Mouse (Mus musculus) cerebellum, postnatal 36 days (tissue): Measurements from ENCODE around the gene Vmn1r54.
"Not testable (repeated sequence)": the region's sequence is repeated elsewhere in the genome, so short reads cannot be mapped to it uniquely, and the experiment has no call there.

Source experiments
- DNase-seq, 2 experiments: peaks; one replicate each; pipeline ENCODE4 v3.0.0; 2021 to 2022; ENCODE audit warnings: mixed read lengths in 2 of 2

Vmn1r54 gene

DNA sequence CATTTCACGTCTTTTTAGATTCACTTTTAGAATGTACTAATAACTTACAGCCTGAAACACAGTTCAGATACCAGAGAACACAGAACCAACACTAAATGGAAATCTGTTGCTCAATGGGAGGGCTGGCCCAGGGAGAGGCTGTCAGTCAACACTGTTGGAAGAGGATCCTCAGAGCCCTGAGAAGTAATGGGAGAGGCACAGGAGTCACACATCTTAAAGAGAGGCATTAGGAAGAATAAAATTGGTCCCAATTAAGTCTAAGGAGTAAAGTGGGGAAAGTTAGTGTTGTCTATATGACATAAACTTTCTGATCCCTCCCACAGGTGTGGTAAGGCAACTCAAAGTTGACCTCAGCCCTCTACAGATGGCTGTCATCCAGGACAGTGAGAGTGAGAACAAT lies at the start of gene Vmn1r54:
Vmn1r54 (plus strand) TSS at position 301 of the 400 bp plus-strand sequence.
- no peak for DNase-seq

DNA sequence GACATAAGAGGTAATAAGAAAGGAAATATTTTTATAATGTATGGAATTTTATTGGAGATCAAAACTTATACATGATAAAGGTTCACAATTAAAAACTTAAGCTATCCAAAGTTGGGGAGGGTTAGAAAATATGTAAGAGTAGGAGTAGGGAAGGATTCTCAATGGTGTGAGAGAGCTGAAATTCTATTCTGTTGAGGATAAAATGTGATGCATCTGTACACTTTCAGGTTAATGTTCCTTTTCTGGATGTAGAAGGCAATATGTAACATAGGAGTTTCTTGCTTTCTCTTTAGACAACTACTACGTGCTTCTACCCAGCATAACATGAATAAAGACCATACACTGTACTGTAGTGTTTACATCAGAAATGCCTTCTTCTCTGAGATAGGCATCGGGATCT lies 43.6 kb upstream of the Vmn1r54 start, which contains the start of gene V1ra8:
V1ra8 (plus strand) TSS at position 301 of the 400 bp plus-strand sequence.
- DNase-seq, result not testable (repeated sequence)

DNA sequence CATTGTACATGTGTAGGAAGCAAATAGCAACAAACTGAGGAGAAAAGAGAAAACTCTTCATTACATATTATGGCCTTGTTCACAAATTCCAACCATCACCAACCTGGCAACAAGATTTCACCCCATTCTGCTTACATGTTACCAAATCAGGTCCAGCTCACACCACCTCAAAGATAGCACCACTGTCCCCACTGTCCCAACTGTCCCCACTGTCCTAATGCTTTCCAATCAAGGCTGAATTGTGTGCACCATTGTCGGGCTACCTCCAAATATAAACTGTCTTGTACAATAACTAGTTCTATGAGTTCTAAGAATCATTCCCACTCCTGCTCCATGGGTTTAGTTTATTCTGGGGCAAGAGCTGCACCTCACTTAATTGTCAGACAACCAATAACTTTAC lies 21.8 kb upstream of the Vmn1r54 start, which contains the start of gene Vmn1r53:
Vmn1r53 (minus strand) TSS at position 101 of the 400 bp plus-strand sequence.
- no peak for DNase-seq

DNA sequence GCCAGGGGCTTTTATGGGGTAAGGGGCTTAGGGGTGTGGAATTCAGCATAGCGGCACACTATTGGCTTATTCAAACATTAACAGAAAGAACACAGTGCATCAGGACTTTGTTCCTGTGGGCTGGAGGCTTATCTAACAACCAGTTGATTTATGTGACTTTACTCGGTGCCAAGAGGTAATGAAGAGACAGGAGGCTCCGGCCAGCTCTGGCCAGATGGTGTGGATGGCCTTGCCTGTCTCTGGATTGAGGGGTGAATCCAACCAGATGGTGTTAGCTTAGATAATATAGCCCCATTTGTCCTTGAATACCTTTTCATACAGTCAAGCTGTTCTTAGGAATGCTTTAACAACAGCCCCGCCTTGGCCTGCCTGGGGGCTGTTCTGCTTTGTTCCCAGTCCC lies 14.0 kb upstream of the Vmn1r54 start:
- not testable (repeated sequence) for DNase-seq

DNA sequence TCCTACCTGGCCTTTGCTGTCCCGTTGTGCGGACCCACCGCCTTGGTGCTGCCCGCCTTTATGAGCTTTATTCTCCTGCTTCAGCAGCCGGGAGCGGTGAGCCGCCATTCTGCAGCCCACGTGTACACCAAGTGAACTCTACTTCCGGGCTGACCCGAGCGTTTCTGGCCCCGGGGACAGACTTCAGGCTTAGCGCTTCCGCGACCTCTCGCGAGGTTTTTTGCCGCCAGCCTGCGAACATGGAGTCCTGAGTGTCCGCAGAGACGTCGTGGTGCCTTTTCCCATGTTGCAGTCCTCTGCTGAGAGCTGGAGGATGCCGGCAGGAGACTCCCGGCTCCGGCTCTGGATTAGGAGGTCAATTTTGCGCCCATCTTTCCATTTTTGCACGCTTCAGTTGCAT lies 13.4 kb upstream of the Vmn1r54 start:
- DNase-seq, result no peak

DNA sequence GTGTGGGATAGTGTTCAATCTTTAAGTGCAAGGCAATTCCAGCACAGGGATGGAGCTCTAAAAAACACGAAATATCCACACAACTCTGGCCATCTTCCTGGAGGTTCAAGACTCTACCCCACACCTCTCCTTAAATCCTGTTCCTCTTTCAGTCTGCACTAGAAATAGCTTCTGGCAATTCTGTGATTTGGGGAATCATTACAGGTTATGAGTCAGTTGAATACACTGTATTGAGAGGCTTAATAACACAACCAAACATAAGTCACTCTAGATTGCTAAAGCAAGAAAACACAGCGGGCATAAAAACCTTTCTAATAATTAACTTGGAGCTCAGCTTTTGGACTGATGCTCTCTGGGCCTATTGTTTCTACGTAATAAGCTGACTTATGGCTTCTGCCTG lies 2.1 kb upstream of the Vmn1r54 start:
- no peak for DNase-seq

DNA sequence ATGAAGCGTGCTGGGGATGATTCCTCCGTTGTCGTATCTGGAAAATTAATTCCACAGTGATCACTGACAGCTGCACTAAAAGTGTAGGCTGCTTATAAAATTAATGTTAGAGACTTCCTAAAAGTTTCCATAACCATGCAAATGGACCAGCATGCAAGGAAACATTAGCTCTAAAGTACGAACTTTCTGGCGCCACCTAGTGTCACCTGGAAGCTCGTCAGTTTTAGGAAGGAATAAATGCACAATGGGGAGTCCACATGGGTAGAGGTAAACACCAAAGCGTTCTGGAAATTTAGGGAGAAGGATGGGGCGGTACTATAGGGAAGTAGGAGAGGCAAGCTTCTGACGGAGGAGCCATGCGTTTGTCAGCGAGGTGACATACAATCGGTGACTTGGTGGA lies 42.2 kb downstream of the Vmn1r54 start:
- no peak for DNase-seq

DNA sequence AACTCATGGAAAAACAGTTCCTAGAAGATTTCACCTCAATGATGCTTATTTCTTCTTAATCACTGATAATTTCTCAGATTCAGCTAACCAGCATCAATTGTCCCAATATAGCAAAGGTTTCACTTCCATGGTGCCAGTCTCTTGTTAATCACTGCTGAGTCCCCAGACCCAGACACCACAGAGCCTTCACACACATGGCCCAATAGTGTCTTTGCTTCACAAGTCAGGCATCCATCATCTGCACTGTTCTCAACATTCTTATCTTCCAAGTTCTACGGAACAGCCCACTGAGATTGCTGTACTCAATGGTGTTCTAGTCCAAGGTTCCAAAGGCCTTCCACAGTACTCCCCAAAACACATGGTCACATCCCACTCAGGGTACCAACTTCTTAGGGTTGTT lies 54.8 kb downstream of the Vmn1r54 start, which contains the start of gene BC048671:
BC048671 (plus strand) TSS at position 301 of the 400 bp plus-strand sequence.
- no peak for DNase-seq

DNA sequence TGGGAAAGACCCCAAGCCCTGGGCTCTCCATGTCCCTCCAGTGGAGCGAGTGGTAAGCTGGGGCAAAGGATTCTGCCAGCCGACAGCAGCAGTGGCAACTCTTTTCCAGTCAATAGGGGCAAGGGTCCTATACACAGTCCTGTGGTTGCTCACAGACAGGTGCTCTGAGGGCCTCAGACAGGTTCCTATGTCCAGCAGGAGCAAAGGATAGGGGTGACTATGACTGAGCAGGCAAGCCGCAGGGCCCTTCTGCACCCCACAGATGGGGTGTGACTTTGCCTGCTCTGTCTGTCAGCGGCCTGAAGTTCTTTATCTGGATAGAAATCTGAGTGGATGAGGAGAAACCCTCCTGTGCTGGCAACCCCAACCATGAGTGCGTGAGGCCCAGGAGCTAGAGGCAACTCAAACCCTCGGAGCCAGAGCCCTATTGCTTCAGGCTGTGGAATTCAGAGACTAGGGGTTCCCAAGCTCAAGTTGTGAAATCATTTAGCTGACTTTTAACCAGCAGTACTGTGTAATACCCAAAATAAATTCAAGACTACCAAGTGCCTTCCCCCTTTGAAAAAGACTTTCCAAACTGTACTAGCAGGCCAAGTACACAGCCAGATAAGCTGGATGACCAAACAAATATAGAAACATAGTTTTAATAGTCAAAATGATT lies 60.3 kb downstream of the Vmn1r54 start:
- no peak for DNase-seq

DNA sequence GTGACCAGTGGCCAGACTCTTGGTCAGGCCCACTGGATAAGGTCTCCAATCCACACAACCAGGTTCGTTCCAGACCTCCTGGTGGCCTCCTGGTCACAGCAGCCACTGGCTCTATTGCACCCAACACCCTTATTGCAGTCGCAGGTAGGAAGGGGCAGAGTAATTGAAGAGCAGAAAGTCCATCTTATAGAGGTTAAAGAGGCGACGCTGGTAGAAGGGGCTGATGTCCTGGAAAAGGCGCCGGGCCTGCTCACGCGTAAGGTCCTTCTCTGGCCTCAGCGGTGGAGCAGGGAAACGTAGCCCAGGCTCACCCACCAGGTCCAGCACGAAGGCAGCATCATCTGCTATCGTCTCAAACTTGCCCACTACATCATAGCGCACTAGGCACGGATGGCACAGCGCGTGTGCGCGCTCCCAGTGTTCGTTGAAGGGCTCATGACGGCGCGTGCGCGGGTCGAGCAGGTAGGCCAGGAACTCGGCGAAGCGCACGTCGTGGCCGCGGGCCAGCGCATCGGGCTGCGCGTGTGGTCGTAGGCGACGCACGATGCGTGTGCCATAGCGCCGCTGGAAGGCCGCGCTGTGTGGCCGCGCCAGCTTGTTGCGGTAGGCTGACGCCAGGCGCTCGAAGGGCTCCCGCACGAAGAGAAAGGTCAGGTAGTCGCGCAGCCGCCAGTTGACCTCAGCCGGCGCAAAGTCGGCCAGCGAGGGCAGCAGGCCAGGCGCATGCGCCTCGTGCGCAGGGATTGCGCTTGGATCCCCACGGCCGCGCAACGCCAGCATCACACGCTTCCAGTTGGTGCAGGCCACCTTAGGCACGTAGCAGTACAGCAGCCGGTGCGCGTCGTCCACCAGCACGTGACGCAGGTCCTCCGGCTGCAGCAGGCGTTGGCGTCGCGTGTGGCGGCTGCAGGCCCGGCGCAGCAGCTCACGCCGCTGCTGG lies 63.0 kb downstream of the Vmn1r54 start:
- no peak for DNase-seq

DNA sequence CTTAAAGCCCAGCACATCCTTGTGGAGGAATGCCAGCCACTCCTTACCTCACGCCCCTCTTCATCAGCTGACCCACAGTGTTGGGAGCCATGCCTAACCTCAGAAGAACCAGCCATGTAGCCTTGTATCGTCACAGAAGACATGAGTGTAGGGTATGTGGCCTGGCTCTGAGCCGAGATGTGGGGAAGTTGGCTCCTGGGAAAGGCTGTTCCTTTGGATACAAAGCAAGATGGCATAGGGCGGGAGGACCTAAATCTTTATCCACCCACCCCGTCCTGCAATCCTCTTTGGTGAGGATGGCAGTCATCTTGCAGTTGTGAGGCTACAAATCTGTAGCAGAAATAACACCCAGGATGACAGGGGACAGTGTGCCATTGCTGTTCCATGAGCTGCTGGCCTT lies 69.9 kb downstream of the Vmn1r54 start:
- no peak for DNase-seq

DNA sequence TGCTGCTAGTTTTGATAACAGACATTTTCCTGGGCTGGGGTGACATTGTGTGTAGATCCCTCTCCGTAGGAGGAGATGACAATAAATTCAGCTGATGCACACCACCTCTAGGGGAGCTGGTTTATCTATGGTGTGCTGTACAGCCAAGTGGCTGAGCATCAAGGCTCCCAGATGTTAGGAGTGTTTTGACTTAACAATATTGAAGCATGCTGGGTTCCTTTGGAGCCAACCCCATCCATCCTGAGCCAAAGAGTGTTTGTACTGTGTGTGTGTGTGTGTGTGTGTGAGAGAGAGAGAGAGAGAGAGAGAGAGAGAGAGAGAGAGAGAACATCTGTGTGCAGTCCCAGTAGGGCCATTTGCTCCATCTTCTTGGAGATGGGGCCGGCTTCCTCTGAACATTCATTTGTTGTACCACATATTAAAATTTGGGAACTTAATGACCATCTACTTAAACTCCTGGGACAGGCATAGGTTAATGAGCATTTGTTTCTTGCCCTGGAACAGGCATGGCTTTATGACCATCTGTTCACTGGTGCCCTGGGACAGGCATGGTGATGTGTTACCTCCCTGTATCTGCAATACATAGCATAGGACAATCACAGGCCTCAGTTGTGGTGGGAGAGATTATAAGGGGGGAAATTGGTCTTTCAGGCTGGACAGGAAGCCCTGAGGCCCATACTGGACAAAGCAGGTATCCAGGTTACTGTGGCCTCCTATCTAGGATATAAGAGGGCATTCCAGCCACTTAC lies 71.6 kb downstream of the Vmn1r54 start:
- no peak for DNase-seq

DNA sequence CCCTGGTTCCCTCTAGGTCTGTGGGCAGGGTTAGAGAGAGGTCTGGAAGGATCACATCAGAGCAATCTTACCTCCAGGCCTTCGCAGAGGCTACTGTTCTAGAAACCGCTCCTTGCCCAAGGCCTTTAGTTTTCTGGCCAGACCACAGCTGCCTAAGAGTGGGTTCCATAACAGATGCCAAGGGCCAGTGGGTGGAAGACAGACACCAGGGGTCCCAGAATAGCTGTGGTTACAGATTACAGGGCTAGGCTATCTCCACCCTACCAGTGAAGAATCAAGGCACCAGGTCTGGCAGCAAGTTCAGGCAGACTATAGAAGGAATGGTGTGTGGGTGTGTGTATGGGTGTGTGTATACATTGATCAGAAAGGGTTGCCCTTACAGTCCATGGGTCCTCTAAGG lies 72.9 kb downstream of the Vmn1r54 start:
- DNase-seq, result no peak

DNA sequence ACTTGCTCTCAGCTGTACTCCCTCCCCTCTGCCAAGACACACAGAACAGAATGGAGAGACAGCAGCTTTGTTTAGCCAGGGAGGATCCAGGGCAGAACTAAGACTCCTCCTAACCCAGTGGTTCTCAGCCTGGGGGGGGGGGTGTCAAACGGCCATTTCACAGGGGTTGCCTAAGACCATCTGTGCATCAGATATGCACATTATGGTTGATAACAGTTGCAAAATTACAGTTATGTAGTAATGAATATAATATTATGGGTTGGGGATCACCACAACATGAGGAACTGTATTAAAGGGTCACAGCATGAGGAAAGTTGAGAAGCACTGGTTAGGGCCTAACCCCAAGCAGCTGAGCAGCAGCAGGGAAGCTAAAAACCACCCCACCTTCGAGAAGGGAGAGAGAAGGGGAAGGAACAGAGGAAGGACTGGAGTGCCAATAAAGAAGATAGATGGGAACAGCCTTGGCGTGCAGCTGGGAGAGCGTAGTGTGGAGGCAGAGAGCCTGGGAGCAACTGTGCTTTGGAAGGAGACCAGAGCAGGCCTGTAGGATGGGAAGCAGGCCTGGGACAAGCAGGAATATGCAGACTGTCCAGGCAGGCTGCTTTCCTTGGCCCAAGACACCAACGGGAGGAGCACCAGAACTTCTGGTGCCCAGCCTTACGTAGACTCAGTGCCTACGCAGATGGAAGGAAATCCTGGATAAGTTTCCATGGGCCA lies 73.5 kb downstream of the Vmn1r54 start:
- DNase-seq, result no peak

DNA sequence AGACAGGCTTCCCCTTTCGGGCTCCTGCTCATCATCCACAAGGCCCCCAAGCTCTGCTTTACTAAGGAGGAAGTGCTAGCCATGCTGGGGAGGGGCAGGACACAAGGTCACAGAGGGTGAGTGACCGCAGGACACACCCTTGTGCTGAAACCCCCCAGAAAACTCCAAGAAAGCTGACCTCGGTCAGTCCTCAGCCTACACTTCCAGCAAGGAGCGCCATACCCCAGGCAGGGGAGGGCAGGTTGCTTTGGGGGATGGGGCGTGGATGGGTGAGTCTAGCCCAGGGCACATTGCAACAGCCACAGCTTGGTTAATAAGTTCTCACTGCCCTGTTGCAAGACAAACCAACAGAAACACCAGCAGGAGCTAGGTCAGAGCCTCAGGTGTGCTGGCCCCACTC lies 74.3 kb downstream of the Vmn1r54 start:
- DNase-seq, result no peak
